Mouse (Mus musculus): ENCODE measurements around the gene Nuak2.
"Not testable (repeated sequence)": the region's sequence is repeated elsewhere in the genome, so short reads cannot be mapped to it uniquely, and the experiment has no call there.

The Nuak2 gene

DNA sequence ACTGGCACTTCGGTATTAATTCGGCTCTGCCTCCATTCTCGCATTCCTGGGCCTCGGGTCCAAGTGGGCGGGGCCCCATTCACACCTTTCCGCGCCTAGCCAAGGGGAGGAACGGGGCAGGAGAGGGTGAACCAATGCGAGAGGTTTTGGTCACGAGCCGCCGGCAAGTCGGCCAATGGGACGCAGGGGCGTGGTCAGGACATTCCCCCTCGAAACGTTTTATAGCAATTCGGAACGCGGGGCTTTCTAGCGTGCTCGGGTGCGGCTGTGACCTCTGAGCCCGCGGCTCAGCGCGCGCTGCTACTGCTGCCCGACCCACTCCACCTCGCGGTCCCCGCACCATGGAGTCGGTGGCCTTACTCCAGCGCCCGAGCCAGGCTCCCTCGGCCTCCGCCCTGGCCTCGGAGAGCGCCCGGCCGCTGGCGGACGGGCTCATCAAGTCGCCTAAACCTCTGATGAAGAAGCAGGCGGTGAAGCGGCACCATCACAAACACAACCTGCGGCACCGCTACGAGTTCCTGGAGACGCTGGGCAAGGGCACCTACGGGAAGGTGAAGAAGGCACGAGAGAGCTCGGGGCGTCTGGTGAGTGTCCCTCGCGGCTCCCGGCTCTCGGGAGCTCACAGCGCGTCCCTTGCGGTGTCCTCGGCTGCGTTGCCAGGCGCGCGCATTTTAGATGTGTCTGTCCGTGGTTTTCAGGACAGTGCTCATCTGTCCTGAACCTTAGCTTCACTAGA lies at the start of gene Nuak2:
Gene Nuak2, plus strand, starts transcription at position 238 of the 736 bp plus-strand sequence.
- DNase-seq (ENCODE audit: inconsistent ontology term), result peak; percentile 97

DNA sequence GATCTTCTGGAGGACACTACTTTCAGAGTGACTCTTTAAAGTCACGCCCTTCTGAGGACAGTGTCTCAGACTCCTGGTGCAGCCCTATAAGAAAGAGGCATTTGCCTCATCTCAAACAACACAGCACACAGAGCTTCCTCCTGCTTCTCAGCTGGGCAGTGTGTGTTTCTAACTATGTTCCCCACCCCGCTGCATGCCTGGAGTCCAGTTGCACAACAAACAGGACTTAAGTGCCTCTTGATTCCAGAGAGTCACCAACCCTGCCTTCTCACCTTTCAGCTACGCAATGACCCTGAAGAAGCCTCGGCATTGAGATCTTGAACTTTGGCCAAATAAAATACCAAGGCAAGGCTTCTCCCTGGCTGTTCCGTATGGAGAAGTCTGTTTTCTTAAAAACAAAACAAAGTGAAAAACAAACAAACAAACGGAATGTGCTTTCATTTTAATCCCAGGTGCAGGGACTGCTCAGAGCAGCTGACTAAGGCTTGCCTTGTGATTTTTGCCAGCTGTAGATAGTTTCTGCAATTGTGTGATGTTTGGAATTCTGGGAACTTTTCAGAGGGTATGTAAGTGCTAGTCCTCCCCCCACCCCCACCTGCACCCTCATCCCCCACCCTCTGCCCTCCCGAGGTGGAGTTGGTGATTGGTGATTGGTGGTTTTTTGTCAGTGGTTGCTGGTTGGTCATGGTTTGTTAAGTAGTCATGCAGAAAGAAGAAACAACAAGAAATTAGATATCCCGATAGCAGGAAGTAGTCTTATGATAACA lies 49.0 kb upstream of the Nuak2 start:
- DNase-seq (ENCODE audit: inconsistent ontology term), result no peak

DNA sequence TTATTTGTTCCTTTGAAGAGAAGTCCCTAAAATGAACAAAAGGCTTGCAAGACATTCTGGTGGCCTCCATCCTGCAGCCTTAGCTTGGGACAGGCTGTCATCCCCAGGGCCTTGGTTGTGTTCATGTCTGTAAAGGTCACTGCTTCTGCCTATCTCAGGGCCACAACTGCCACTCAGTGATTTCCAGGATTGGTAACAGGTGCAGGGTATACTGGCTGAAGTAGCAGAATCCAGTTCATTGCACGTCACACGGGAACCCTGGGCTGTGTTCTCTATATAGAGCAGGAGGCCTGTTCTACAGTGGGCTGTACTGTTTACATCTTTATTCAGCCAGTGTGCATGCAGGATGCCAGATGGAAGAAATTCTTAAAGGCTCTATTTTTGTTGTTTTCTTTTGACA lies 48.0 kb upstream of the Nuak2 start:
- no peak for DNase-seq (ENCODE audit: inconsistent ontology term)

DNA sequence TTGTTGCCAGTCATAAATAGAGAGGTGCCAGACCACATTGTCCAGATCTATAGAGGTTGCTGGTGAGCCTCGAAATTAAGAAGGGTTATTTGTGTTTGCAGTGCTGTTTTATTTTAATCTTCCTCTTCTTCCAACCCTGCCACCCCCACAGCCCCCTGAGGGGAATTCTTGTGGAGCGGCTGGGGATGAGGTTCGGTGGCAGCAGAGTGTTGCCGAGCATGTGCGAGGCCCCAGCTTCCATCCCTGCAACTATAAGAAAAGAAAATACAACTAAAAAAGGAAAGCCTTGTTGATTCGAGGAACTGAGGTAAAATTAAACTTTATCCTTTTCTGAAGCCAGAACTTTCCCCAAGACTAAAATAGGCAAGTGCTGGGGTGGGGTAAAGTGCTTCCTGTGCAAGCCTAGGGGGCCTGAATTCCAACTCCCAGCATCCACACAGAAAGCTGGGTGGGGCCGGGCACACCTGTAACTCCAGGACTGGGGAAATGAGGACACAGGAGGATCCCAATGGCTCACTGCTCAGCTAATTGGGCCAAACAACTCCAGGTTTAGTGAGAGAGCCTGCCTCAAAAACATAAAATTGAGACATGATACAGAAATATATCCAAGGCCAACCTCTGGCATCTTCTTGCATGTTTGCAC lies 47.4 kb upstream of the Nuak2 start:
- no peak for DNase-seq (ENCODE audit: inconsistent ontology term)

DNA sequence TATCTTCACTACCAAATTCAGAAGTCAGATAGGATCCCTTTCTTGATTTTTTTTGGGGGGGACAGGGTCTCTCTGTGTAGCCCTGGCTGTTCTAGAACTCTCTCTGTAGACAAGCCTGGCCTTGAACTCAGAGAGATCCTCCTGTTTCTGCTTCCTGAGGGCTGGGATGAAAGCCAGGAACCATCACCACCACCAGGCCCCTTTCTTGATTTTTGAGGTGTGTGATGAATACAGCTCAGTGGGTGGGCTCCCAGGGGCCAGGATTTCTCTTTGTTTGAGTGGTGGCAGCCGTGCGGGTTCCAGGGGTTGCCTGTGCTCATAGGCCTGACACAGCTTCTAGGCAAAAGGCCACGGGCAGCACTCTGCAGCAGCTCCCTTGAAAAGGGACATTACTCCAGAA lies 44.7 kb upstream of the Nuak2 start:
- no peak for DNase-seq (ENCODE audit: inconsistent ontology term)

DNA sequence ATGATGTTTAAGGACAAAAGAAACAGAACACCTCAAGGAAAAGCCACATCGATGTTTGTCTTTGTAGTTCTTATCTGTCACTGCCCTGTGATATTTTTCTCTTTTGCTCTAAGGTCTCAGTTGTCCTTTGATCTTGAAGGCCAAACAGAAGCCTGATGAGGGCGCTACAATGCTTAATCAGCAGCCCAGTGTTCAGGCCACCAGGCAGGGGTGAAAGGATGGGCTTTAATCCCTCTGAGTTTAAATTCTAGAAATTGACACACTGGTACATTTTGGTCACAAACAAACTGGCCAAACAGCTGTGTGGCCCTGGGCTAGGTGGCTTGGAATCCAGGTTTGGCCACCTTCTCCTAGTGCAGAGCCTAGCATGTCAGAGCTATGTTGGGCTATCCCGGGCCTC lies 39.2 kb upstream of the Nuak2 start:
- no peak for DNase-seq (ENCODE audit: inconsistent ontology term)

DNA sequence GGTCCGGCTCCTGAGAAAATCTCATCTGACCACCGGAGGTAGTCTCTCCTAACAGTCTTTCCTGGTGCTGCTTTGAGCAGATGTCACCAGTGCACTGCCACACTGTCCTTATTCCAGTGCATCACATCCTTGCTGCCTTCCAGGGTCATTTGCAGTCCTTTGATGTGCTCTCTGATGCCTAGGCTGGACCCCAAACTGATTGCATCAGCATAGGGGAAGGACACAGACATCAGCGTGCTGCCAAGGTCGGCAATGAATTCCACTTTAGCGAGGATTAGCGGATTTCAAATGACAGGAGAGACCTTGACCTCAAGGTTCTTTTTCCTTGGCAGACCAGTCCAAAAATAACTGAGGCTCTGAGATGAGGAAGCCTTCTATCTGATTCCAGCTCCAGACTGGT lies 38.8 kb upstream of the Nuak2 start:
- DNase-seq (ENCODE audit: inconsistent ontology term), result no peak

DNA sequence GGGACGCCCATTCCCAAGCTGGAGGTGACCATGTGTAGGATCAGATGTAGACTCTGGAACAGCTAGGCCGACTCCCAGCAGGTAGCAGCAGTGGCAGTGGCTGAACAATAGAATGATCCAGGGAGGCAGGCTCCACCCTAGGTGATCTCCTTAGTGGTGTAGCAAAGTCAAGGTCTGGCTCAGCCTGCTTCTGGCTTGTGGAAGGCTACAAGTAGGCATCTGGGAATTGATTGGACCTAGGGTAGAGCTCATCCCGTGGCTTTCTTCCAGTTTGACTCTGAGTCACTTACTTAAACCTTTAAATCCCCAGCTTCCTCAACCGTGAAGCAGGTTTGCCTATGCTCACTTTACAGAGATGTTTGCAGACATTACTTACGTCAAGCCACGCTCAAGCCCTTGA lies 35.3 kb upstream of the Nuak2 start:
- DNase-seq (ENCODE audit: inconsistent ontology term), result not testable (repeated sequence)

DNA sequence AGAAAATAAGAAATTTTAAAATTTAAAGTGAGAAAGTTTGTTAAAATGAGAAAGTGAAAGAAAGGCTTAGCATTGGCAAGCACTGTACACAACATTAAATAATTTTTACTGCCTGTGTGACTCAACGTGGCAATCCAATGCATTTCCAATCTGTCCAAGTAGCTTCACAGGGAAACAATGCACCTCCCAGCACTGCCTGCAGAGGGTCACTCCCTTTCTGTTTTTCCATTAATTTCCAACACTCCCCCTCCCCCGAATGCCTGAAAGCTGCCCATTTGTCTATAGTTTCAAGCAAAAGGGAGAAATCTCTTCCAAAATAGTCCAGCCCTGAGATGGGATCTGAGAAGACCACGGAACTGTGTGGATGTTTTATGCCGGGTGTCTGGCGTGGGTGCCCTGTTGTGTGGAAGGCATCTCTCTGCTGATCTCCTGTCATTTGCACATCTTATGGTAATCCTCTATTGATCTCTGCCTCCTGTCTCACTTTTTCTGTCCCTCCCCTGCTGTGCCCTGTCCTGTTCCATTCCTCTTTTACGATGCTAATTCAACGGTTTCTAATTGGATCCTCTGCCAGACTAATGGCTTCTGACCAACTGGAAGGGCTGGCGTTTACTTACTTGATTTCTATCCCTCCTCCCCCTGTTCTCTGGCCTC lies 34.3 kb upstream of the Nuak2 start:
- peak; percentile 63 for DNase-seq (ENCODE audit: inconsistent ontology term)

DNA sequence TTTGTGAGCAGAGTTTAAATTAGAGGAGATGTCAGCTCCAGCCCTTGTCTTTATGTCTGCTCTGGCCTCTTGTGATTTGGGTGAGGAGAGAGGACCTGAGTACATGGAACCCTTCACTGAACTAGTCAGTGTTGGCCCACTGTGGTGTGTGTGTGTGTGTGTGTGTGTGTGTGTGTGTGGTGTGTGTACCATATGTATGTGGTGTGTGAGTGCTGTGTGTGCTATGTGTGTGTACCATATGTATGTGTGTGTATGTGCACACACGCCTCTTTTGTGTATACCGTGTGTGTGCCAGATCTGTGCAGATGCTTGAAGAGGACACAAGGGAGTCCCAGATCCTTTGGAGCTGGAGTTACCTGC lies 33.8 kb upstream of the Nuak2 start:
- DNase-seq (ENCODE audit: inconsistent ontology term), result no peak

DNA sequence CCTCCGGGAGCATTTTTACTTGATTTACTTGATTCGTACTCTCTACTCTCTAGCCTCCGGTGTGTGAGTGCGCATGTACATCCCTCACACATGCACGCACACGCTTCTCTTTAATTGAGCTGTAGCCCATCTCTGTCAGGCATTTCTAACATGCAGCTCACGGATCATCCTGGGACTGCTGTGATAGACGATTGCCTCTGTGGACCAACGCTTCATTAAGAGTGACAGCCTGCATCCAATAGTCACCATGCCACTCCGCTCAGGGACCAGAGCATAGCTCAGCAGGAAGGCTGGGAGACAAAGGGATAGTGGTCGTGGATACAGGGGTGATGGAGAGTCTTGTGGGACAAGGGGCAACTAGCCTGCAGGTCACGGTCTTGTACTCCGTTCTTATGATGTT lies 32.9 kb upstream of the Nuak2 start:
- DNase-seq (ENCODE audit: inconsistent ontology term), result no peak

DNA sequence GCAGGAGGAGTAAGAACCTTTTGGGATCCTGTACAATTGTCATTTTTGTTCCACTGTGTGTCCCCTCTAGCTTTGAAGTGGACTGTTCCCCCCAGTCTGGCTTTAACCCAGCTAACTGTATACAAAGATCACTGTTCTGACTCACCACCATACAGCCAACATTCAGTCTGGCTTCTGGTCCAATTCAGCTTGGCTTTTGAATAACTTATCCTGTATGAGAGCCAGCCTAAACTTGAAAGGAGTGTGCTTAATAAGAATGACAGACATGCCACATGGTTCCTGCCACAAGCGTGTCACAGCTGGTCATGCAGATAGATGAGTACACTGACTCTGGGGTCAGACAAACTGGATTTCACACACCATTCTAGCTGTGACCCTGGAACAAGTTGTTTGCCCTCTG lies 29.2 kb upstream of the Nuak2 start:
- DNase-seq (ENCODE audit: inconsistent ontology term), result peak; percentile 85

DNA sequence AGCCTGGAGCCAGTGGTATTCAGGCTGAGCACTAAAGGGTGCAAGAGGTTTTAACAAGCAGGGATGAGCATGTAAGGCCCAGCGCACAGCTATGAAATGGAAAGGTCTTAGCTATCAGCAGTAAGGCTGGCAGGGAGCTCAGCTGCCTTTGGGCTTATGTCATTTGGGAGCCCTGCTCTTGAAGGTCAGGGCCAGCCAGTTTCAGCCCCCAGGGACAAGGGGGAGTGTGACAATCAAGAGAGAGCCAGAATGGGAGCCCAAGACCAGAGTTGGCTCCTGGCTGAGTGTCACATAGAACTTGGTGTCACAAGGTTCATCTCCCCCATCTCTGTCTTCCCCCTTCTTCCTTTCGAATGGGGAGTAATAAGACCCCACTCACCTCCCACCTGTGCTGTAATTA lies 28.5 kb upstream of the Nuak2 start:
- peak; percentile 91 for DNase-seq (ENCODE audit: inconsistent ontology term)

DNA sequence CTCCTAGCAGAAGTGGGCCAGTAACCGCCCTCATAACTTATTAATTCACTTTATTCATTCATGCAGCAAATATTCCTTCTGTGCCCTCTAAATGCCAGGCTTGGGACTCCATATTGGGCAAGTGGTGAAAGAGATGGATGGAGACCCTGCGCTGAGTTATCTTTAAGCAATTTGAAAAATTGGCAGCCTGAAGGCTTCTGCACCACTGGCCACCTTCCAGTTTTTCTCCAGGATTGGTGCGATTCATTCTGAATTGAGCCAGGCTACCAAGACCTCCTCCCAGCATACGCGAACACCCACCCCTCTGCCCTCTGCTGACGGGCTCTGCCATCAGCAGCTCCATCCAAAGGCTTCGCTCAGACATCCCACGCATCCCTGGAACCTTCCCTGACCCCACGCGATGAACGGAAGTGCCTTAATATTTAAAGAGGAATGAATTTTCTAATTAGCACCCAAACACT lies 27.9 kb upstream of the Nuak2 start:
- peak; percentile 98 for DNase-seq (ENCODE audit: inconsistent ontology term)

DNA sequence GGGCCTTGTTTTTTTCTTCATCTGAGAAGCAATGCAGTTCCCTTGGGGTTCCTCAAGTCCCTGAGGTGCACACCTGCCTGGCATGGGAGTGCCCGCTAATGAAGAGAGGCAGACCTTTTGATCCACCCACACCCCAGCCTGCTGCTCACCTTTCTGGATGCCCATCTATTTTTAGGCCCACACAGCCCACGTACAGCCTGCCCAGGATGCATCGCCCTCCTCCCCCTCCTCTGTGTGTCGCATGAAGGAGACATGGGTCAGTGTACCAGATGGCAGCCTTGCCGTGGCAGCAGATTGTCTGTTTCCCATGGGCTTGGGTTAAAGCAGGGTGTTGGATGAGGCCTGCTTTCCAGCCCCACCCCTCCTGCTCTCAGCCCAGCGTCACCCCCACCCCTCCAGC lies 26.0 kb upstream of the Nuak2 start:
- no peak for DNase-seq (ENCODE audit: inconsistent ontology term)

DNA sequence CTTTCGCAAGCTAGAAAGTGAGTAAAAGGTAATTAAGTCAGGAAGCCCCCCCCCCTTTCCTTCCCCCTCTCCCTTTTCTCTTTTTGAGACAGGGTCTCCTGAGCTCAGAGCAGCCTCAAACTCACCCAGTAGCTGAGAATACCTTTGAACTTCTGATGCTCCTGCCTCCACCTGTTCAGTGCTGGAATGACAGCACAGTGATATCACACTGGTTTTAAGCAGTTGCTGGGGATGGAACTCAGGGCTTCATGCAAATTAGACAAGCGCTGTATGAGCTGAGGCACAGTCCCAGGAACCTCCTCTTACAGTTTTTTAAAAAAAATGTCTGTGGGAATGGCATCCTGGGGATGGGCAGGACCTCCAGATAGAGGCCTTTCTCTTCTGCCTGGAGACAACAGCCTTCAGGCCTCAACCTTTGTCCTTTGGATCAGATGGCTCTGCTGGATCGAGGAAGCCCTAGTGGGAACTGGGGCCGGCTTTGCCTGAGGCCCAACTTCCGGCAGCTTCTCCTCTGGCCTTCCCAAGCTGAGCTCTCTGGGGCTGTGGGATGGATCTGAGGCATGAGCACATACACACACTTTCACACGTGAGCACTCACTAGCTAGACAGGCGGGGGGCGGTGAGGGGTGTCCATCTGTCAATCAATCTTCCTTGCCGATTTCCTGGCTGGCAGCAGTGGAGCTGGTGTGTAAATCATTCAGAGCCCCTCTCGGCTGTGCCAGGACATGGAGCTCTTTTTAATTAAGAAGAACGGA lies 24.8 kb upstream of the Nuak2 start:
- peak; percentile 76 for DNase-seq (ENCODE audit: inconsistent ontology term)

DNA sequence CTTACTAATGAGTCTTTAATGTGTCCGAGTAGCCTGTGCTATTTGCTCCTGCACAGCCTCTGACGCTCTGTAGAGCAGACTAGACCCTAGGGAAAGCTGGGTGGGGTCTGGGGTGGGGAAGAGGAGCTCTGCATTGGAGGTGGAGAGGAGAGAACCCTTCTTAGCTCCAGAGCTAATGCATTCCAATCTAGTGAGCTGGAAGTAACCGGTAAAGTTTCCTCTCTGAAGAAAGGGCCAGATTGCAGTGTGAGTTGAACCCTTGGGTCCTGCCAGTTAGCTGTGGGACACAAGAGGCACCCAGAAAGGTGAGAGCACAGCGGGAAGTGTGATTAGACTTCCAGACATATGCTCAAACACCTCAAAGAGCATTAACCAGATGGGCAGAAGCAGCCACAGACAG lies 24.2 kb upstream of the Nuak2 start:
- DNase-seq (ENCODE audit: inconsistent ontology term), result peak; percentile 77

DNA sequence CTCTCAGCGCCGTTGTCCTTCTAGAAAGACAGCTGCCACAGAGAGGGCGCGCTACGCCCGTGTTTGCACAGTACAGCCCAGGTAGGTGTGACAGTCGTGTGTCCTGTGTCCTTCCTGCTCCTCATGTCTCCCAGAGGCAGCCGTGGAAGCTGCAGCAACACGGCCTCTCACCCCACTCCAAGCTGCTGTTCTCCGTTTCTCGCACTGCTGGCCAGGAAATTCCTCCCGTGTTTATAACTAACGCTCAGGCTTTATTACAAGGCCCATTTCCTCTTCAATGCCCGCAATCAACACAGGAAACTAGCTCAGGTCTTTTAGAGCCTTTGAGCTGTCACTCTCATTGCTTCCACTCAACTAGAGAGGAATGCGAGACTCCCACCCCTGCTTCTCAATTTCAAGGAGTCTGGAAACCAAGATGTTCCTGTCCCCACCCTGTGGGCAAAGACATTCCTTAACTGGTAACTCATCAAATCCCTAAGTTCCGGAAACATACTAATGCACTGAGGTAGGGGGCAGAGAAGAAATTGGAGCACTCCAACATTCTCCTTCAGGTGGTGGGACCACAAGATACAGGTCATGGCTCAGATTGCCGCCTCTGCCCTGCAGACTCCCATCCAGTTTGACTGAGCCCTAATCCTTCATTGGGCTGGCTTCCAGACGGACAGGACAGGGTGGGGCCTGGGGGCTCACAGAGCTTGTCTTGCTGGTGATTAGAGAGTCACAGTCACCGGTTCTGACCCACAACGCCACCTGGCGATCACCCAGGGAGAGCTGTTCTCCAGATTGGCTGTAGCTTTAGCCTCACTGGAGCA lies 23.4 kb upstream of the Nuak2 start:
- DNase-seq (ENCODE audit: inconsistent ontology term), result peak; percentile 94

DNA sequence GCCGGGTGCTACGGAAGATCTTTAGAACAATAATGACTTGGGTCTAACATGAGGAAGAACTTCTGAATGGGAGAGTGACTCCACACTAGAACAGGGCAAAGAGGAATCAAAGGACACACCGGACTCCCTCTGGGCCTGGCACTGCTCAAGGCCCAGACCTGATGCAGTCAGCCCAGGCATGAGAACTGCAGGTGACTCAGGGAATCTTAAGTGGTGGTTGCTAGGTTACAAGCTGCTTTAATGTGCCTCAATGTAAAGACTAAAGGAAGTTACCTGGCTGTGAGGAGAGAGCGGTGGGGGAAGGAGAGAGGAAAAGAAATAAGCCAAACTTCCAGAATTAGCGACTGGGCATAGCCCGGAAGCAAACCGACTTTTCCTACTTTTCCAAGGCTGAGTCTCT lies 20.4 kb upstream of the Nuak2 start:
- DNase-seq (ENCODE audit: inconsistent ontology term), result no peak

DNA sequence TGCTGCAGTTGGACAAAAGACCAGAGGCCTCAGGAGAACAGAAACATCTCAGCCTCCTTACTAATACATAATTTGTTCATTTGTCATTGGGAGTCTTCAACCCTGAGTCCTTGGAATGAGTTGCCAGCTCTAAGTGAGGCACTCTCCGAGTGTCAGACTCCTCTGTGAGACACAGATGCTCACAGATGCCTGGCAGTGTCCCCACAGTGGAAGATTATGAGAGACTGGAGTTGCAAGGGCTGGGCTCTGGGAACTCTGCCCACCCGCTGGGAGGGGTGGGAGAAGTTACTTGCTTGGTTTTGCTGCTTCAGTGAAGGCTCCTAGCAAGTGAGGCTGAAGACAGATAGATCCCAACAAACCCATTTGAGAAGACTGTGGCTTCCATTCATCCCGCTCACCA lies 19.9 kb upstream of the Nuak2 start:
- peak; percentile 71 for DNase-seq (ENCODE audit: inconsistent ontology term)

DNA sequence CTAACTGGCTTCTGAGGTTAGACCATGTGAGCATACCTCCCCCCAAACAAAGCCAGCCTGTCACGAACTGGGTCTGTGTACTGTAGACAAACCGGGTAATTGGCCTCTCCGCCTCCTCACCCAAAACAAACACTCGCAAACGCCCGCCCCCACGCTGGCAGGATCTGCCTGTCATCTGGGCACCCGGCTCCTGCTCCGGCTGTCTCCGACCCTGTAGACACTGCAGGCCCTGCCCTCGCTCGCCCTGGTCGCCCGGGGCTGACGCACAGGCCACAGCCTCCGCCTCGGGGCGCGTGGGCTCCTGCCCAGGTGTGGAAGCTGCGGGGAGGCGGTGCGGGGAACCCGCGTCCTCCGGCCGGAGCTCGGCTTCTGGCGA lies 17.5 kb upstream of the Nuak2 start, which contains the start of gene Klhdc8a:
Gene Klhdc8a, plus strand, starts transcription at position 202 of the 376 bp plus-strand sequence.
- peak; percentile 88 for DNase-seq (ENCODE audit: inconsistent ontology term)

Data from Muller cell, postnatal 12 days (primary cell).